Mouse (Mus musculus) lung, adult 2 months (tissue): ENCODE results near the gene Saa4. TPM values are rescaled to one million over a fixed set of nuclear protein-coding genes. Genes with fewer than 3 reads are reported as not detected.
"Not testable (repeated sequence)": the region's sequence is repeated elsewhere in the genome, so short reads cannot be mapped to it uniquely, and the experiment has no call there.

ENCODE experiments used
- DNase-seq: peaks from one replicate; pipeline ENCODE4 v3.0.0; 2022
- H3K4me1 ChIP-seq: fragments of 200-500 bp; 2 replicates; pipeline ENCODE4 v1.6.1; 2011; ENCODE audit warnings: low read length; ENCODE audit not compliant: control insufficient read depth, insufficient read depth
- H3K4me3 ChIP-seq: fragments of 200-500 bp; replicated peaks from 2 replicates; pipeline ENCODE3; 2011; ENCODE audit warnings: low read depth, mild to moderate bottlenecking, control low read depth, low read length; ENCODE audit errors: extremely low read depth
- CTCF ChIP-seq: fragments of 200-500 bp; IDR thresholded peaks from 2 replicates; pipeline ENCODE4 v1.5.1; 2011; ENCODE audit warnings: mild to moderate bottlenecking, low read length, control low read depth; ENCODE audit not compliant: insufficient read depth
- POLR2A ChIP-seq: fragments of 200-500 bp; IDR thresholded peaks from 2 replicates; pipeline ENCODE4 v1.6.1; 2011; ENCODE audit warnings: low read depth, mild to moderate bottlenecking, control low read depth, low read length, borderline replicate concordance; ENCODE audit errors: extremely low read depth
- WGBS: fragments of 180-500 bp; shearing (Covaris S2); methylation state at CpG from one replicate; pipeline ENCODE4 v1.1.7; 2018; 5-methylcytosine and 5-hydroxymethylcytosine counted together
- polyA plus RNA-seq: library from polyadenylated mRNA; depleted of rRNA; stranded (reverse); fragments of >200 nt; gene quantifications from 2 replicates; pipeline ENCODE4 v1.2.3, GENCODE M21; 2012

The Saa4 gene
- polyA plus RNA-seq, 1 experiment: 0.05 TPM

DNA sequence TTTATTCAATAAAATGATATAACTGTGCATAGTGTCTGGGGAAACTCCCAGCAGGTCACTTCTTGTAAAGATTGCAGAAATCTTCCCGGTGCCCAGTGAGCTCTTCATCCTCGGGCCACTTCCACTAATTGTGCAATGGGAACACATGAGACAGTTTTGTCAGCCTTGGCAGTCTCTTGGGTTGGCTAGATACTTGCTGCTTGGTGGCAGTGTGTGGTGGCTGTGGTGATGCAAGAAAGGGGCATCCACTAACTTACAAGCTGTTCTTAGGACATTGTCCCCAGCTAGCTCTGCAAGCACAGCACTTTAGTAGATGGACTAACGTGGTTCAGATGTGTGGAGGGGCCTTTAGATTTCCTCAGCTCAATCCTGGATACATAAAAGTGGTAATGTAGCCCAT lies 13.4 kb upstream of the Saa4 start:
- Histone ChIP-seq H3K4me3 (no peak overlapping the region), H3K4me1 (peaks cover 2% of the 10 kb centered on the region; the same call in 1 of the 2 replicates)
- DNase-seq: no peak
- WGBS: 56% methylated on average over 3 of the region's 3 CpGs
- no peak for TF ChIP-seq POLR2A
- no peak for TF ChIP-seq CTCF

DNA sequence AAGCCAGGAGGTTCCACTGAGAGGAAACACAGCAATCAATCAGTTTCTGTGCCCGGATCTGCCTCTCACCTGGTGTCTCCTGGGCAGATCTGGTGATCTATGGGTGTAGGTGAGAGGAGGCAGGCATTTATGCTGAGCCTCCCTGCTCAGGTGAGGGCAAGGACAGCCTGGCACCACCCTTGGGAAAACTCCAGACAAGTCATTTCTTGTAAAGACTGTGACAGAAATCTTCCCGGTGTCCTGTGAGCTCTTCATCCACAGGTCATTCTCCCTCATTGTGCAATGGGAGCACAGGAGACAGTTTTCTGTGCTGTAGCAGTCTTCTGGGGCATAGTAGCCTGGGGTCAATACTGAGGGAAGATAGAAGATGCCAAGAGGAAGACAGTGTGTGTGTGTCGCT lies 10.5 kb upstream of the Saa4 start, which contains the start of gene Saa1:
Gene Saa1 (minus strand): TSS at position 101 of the 400 bp plus-strand sequence.
- not testable (repeated sequence) for H3K4me3 ChIP-seq, DNase-seq, H3K4me1 ChIP-seq
- 57% methylated on average over 3 of the region's 3 CpGs for WGBS

DNA sequence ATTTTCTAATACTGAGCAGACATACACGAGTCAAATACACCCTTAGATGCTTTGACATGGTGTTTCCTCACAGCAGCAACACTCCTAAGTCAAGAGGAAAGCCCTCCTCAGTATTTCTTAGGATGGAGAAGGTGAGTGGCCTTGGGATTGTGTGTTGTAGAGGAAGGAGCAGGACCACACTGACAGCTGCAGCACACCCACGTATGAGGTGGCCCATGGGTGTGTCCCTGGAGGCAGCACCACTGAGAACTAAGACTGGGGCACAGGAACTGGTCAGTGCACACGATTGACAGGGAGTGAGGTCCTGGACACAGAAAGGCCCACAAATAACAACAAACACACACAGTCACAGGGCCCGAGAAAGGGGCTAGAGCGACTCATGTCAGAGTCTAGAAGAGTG lies 7.6 kb upstream of the Saa4 start:
- not testable (repeated sequence) for DNase-seq, H3K4me3 ChIP-seq, H3K4me1 ChIP-seq
- 73% methylated on average over 5 of the region's 5 CpGs for WGBS

DNA sequence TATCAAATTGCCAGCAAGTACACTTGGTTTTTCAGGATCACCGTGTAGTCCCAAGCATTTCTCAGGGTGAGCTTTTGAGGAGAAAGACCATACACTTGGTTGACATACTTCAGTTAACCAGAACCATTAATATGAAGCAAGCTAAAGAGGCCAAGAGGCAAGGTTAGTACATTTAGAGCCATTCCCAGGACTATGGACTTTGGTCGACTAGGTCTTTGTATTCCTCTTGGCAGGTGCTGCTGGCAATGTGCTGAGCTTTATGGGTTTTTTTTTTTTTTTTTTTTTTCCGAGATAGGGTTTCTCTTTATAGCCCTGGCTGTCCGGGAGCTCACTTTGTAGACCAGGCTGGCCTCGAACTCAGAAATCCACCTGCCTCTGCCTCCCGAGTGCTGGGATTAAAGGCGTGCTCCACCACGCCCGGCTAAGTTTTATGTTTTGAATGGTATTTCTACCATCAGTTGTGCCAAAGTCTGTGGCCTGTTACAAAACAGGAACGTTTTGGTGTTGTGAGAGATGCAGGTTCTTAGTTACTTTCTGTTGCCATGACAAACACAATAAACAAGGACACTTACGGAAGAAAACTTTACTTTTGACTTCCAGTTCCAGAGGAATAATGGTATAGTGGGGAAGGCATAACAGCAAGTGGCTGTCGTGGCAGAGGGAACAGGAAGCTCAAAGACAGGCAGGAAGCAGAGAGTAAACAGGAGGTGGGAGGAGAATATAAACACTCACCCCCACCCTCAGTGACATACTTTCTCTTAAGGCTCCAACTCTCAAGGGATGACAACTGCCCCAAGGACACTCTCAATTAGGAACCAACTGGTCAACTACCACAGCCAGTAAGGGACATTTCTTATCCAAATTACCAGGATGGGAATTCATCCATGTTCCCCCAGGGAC lies 6.4 kb upstream of the Saa4 start:
- DNase-seq: no peak
- Histone ChIP-seq H3K4me1 (peaks cover 6% of the 10 kb centered on the region), H3K4me3 (no peak overlapping the region)
- TF ChIP-seq CTCF (no peak), POLR2A (no peak)
- 54% methylated on average over 12 of the region's 12 CpGs for WGBS

DNA sequence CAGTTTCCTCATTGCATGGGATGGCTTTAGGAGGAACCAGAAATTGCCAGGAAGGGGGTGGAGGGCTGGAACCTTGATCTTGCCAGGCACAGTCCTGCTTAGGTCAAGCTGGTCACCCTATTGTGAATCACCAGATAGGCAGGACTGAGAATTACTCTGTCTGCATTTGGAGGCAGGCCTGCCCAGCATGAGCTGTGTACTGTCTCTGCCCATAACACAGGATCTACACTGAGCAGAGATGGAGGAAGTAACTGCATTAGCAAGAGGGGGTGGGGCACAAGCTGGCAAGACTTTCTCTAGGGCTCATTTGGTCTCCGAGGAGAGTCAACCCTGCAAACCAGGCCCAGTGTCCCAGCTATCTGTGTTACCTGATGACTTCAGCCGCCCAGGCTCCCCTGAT lies 2.6 kb upstream of the Saa4 start:
- no peak for DNase-seq
- H3K4me1 ChIP-seq: peaks cover 6% of the 10 kb centered on the region
- WGBS: 71% methylated on average over 2 of the region's 2 CpGs
- no peak overlapping the region for H3K4me3 ChIP-seq
- TF ChIP-seq POLR2A: no peak
- no peak for TF ChIP-seq CTCF

DNA sequence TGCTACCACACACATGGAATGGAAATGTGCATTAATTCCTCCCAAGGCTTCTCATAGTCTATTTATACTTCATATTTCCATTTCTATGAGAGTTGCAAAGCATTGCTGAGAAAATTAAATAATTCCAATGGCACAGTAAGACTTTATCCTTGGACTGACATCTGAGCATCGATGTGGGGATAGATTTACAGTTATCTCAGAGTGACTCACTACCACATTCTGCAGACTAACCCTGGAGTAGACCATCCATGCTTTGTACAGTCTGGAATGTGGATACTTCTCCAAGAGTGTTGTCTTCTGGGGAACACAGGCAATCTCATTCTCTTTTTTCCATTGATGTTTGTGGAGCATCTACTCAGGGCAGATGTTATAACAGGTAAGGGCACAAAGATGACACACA lies 4.8 kb downstream of the Saa4 start:
- WGBS: 81% methylated on average over 1 of the region's 1 CpGs
- no peak overlapping the region for H3K4me3 ChIP-seq
- H3K4me1 ChIP-seq: no peaks in the 10 kb centered on the region
- DNase-seq: no peak
- TF ChIP-seq CTCF (no peak), POLR2A (no peak)

DNA sequence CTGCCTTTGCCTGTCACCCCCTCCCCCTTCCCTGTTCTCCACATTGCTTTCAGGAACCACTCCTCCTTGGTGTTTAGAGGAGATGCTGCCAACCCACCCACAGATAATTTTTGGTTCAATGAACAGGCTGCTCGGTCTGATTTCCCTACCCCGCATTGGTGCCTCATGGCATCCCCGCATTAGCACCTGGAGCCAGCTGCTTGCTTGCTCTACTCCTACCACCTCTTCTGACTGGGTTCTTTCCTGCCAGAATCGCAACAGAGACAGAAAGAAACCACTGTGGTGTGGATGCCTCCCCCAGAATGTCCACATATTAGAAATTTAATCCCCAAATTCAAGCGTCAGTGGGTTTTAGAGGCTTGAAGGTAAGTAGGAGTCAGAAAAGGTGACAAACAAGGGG lies 8.0 kb downstream of the Saa4 start:
- WGBS: 75% methylated on average over 5 of the region's 5 CpGs
- H3K4me3 ChIP-seq: no peak overlapping the region
- TF ChIP-seq CTCF: no peak
- no peak for TF ChIP-seq POLR2A
- no peaks in the 10 kb centered on the region; the same call in none of the 2 replicates for H3K4me1 ChIP-seq
- no peak for DNase-seq

DNA sequence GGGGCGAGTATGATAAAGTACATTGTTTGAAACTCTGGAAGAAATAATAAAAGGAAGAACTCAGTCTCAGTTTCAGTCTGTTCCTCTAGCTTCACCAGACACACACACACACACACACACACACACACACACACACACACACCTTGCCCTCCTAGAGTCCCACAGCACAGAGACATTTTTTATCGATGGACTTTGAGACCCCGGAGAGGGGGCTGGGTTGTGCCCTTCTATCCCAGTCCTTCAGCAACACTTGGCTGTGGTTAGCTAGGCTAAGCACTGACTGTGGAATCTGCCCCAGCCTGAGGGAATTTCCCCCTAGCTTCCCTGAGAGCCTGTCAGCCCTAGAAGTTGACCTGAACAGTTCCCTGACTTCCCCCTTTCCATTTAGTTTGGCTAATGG lies 8.6 kb downstream of the Saa4 start:
- TF ChIP-seq CTCF (no peak), POLR2A (no peak)
- no peak for DNase-seq
- WGBS: 76% methylated on average over 3 of the region's 3 CpGs
- H3K4me1 ChIP-seq: peaks cover 4% of the 10 kb centered on the region
- H3K4me3 ChIP-seq: no peak overlapping the region

DNA sequence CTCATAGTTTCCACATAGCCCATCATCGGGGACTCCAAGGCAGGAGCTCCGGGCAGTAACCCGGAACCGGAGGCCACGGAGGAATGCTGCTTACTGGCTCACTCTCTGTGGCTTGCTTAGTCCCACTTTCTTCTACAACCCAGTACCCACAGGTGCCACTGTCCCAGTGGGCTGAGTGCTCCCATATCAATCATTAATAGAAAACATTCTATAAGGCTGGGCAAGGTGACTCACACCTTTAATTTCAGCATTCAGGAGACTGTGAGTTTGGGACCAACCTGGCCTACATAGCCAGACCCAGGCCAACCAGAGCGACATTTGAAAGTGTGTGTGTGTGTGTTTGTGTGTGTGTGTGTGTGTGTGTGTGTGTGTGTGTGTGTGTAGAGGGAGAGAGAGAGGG lies 9.0 kb downstream of the Saa4 start:
- WGBS: 96% methylated on average over 6 of the region's 6 CpGs
- Histone ChIP-seq H3K4me3 (no peak overlapping the region), H3K4me1 (peaks cover 4% of the 10 kb centered on the region)
- DNase-seq: no peak
- no peak for TF ChIP-seq CTCF
- no peak for TF ChIP-seq POLR2A

DNA sequence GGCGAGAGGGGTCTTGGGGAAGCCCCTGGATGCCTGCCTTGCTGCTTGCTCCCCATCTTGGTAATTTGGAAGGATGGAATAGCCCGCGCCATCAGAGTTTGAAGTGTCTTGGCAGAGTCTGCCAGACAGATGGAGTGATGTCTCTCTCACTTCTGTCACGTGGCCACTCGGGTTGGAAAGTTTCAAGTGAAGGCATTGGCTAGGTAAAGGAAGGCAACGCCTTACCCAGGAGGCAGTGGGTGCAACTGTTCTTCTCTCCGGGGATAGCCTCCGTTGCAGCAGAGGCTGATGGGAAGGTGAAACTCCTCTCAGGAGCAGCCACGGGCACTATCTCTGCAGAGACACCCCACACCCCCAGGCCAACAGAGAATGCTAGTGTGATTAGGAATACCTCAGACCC lies 11.9 kb downstream of the Saa4 start:
- H3K4me1 ChIP-seq: peaks cover 13% of the 10 kb centered on the region
- TF ChIP-seq POLR2A: no peak
- no peak for TF ChIP-seq CTCF
- H3K4me3 ChIP-seq: no peak overlapping the region
- DNase-seq: no peak
- 45% methylated on average over 9 of the region's 9 CpGs for WGBS
